In genomic region chr11:120948328-120948727, GRCm38 (mm10) we compare ENCODE assay signal across 7 mouse cellular contexts. TPM values are rescaled to one million over a fixed set of nuclear protein-coding genes. Genes with fewer than 3 reads are reported as not detected.
A peak's percentile ranks its signal among the peaks of the same experiment; 100 is the strongest.
DNase-seq lines count a peak whose midpoint lies in the region; ATAC-seq lines count a peak whose summit lies in the region.

Gene Slc16a3 (plus strand): TSS chr11:120948480.

- peak; percentile 17 for DNase-seq in thymus, postnatal 0 days (ENCODE audit: low spot score)
- DNase-seq in thymus, postnatal 10 days (ENCODE audit: low spot score in 2 of 2), result no peak
- DNase-seq in limb, embryonic 10.5 days (ENCODE audit: low spot score), result no peak
- DNase-seq in right cerebral cortex, adult 2 months (ENCODE audit: low spot score in 2 of 2), result no peak

- H3K9me3 ChIP-seq in forebrain, embryonic 15.5 days, result no peaks in the 10 kb centered on the region
- no peaks in the 10 kb centered on the region for H3K9me3 ChIP-seq in limb, embryonic 10.5 days (replicated peaks)

- H3K27me3 ChIP-seq in forebrain, embryonic 15.5 days, result peaks cover 25% of the 10 kb centered on the region
- H3K27me3 ChIP-seq in limb, embryonic 10.5 days (ENCODE audit: low read depth, poor library complexity, severe bottlenecking), result peaks cover 20% of the 10 kb centered on the region; the same call in 1 of the 2 replicates

- H3K36me3 ChIP-seq in forebrain, embryonic 15.5 days, result no peaks in the 10 kb centered on the region
- peaks cover 16% of the 10 kb centered on the region; the same call in 1 of the 2 replicates for H3K36me3 ChIP-seq in limb, embryonic 10.5 days

- WGBS in forebrain, embryonic 15.5 days, result 41% methylated on average over 12 of the region's 12 CpGs
- 33% methylated on average over 12 of the region's 12 CpGs for WGBS in limb, embryonic 10.5 days

- peak within 1 kb of the TSS; percentile 32; the same call in 1 of the 2 replicates for H3K9ac ChIP-seq in forebrain, embryonic 15.5 days (replicated peaks)

- H3K4me1 ChIP-seq in forebrain, embryonic 15.5 days, result peaks cover 28% of the 10 kb centered on the region
- peaks cover 49% of the 10 kb centered on the region for H3K4me1 ChIP-seq in limb, embryonic 10.5 days

- H3K4me2 ChIP-seq in forebrain, embryonic 15.5 days (replicated peaks), result peak within 1 kb of the TSS; percentile 53

- no peak for ATAC-seq in forebrain, embryonic 15.5 days (replicated peaks)
- ATAC-seq in monocyte, adult 5-6 weeks (replicated peaks; ENCODE audit: insufficient number of reproducible peaks, low FRiP score, low TSS enrichment, poor library complexity, severe bottlenecking), result peak; percentile 45
- no peak for ATAC-seq in erythroid progenitor cell, adult 5-6 weeks (replicated peaks; ENCODE audit: low FRiP score, poor library complexity, severe bottlenecking)

- H3K27ac ChIP-seq in forebrain, embryonic 15.5 days (replicated peaks), result no peak within 1 kb of the TSS
- peak within 1 kb of the TSS; percentile 89 for H3K27ac ChIP-seq in limb, embryonic 10.5 days

- H3K4me3 ChIP-seq in forebrain, embryonic 15.5 days, result peak within 1 kb of the TSS; percentile 38
- peak within 1 kb of the TSS; percentile 68 for H3K4me3 ChIP-seq in limb, embryonic 10.5 days

RNA-seq across cellular contexts. Expression of gene Slc16a3, which starts in this region (rescaled TPM):
- 5.2 and 5.5 TPM in 2 replicates for polyA plus RNA-seq in thymus, postnatal 0 days (2015; fragmentation: Nextera tagmentation; extraction: Ambion mirVana)
- polyA plus RNA-seq in forebrain, embryonic 15.5 days (2015; fragmentation: Nextera tagmentation; extraction: Ambion mirVana), result 9.1 and 9.6 TPM in 2 replicates
- 119 and 165 TPM in 2 replicates for polyA plus RNA-seq in limb, embryonic 10.5 days (2016; fragmentation: Nextera tagmentation; extraction: Ambion mirVana)
- total RNA-seq in monocyte, adult 5-6 weeks (2017), result 74.0 to 101 TPM (median 95.1 TPM) in 3 replicates
- total RNA-seq in erythroid progenitor cell, adult 5-6 weeks (2015; ENCODE audit: low replicate concordance), result 4.7 and 5.4 TPM in 2 replicates
- 0.98 and 3.3 TPM in 2 replicates for total RNA-seq in erythroid progenitor cell, adult 5-6 weeks (2017; ENCODE audit: low replicate concordance)

Comparison
In these comparisons a context has a peak if more than half of its experiments do, and no peak if none do; other contexts are left out.
1. RNA of gene Slc16a3 (total RNA-seq): 74.0 to 101 TPM in monocyte, adult 5-6 weeks; 0.98 to 5.4 TPM in erythroid progenitor cell, adult 5-6 weeks; every median in the first group is over 10 times any median in the second.
2. RNA of gene Slc16a3 (polyA plus RNA-seq): 119 to 165 TPM in limb, embryonic 10.5 days; 9.1 to 9.6 TPM in forebrain, embryonic 15.5 days and 5.2 to 5.5 TPM in thymus, postnatal 0 days; every median in the first group is over 10 times any median in the second.